Mouse (Mus musculus) skeletal muscle tissue, adult 2 months (tissue): ENCODE results near the gene Cldn13.
"Not testable (repeated sequence)": the region's sequence is repeated elsewhere in the genome, so short reads cannot be mapped to it uniquely, and the experiment has no call there.

ENCODE experiments used
- DNase-seq: peaks from one replicate; pipeline ENCODE4 v3.0.0-alpha.2; 2012; ENCODE audit warnings: low read depth, low spot score

Gene Cldn13

DNA sequence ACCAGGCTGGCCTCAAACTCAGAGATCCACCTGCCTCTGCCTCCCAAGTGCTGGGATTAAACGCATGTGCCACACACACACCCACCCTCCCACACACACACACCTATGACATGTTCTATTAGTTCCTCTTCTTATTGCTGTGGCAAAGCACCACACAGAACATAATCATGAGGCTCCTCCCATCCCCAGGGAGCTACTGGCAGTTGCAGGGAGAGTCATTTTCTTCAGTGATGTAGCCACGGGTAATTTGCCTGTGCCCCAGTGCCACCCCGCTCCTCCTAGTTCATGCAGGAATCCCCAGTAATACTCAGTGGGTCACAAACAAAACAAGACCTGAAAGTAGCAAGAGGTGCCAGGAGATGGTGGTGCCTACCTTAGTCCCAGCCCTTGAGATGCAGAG is 19.3 kb upstream of the Cldn13 start:
- no peak for DNase-seq

GRCm38 (mm10) chr5:134933686-134934085 is 18.4 kb upstream of the Cldn13 start:
- DNase-seq, result not testable (repeated sequence)

DNA sequence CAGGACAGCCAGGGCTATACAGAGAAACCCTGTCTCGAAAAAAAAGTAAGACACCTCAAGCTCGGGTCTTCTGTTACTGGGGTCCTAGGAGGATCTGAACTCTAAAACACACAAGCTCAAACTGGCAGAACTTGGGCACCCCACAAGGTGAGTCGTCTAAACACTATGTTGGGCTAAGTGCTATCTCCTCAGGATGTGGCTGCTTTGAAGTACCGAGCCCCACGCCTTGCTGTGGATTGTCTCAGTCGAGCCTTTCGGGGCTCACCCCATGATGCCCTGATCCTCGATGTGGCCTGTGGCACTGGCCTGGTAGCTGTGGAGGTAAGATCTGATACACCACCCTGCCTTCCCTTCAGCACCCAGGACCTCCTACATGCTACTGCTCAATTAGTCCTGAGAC is 18.0 kb upstream of the Cldn13 start:
- no peak for DNase-seq

DNA sequence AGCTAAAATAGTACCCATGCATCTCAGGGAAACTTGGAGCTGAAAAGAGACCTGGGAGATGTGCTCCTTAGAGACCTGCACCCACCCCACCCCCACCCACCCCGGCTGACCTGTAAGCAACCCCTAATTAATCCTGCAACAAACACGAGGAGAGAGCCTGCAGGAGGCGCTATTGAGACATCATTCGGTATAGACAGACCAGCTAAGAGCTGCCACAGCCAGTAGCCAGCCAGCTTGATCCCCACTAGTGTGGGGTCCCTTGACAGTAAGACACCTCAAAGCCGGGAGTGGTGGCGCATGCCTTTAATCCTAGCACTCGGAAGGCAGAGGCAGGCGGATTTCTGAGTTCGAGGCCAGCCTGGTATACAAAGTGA is 17.6 kb upstream of the Cldn13 start:
- peak; percentile 58 for DNase-seq

- DNase-seq, result peak; percentile 75
Measured at GRCm38 (mm10) chr5:134932179-134932902, 17.0 kb upstream of the Cldn13 start, which contains the start of gene Mettl27. Gene Mettl27 (plus strand): TSS chr5:134932368.

- no peak for DNase-seq
Measured at GRCm38 (mm10) chr5:134929988-134930387, 14.7 kb upstream of the Cldn13 start.

- no peak for DNase-seq
Measured at GRCm38 (mm10) chr5:134926726-134927125, 11.4 kb upstream of the Cldn13 start.

- no peak for DNase-seq
Measured at GRCm38 (mm10) chr5:134923141-134923540, 7.8 kb upstream of the Cldn13 start.

GRCm38 (mm10) chr5:134921106-134921505 is 5.8 kb upstream of the Cldn13 start:
- no peak for DNase-seq

DNA sequence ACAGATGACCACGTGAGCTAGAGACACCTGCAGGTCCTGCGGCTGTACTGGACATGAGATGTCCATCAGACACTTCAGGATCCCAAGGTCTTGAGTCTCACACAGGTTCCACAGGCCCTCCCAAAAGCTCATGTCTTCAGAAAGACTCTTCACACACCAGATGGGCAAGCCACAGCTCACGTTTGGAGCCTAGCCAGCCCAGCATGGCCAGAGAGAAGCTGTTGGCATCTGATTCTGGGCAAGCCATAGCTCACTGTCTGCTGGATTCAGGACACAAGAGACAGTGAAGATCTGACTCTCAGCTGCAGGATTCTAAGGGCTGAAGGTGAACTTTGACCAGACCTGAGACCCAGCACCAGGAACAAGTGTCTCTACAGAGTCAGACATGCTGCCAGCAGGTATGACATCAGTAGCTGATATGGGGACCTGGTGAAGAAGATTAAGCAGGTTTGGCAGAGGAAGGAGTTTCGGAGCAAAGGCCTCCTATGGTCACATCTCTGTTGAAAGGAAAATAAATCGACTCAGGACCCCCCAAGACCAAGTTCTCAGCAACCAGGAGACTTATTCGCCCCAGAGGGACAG is 4.9 kb upstream of the Cldn13 start:
- DNase-seq, result no peak

DNA sequence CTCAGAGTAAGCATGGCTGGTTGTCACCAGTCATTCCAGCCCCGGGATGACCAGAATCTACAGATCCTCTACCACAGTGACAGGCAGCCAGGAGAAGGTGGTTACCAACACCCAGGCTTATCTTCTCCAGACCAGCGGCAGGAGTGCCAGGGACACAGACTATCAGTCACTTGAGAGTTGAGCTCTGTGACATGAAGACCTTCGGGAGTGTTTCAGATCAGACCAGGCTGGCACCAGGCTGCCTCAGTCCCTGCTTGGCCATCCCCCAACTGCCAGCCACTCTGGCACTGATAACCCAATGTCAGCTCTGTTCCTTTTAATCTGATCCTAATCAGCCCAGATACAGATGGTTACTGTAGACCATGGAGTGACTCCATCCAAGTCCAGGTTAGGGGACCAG is 3.8 kb upstream of the Cldn13 start:
- no peak for DNase-seq

DNA sequence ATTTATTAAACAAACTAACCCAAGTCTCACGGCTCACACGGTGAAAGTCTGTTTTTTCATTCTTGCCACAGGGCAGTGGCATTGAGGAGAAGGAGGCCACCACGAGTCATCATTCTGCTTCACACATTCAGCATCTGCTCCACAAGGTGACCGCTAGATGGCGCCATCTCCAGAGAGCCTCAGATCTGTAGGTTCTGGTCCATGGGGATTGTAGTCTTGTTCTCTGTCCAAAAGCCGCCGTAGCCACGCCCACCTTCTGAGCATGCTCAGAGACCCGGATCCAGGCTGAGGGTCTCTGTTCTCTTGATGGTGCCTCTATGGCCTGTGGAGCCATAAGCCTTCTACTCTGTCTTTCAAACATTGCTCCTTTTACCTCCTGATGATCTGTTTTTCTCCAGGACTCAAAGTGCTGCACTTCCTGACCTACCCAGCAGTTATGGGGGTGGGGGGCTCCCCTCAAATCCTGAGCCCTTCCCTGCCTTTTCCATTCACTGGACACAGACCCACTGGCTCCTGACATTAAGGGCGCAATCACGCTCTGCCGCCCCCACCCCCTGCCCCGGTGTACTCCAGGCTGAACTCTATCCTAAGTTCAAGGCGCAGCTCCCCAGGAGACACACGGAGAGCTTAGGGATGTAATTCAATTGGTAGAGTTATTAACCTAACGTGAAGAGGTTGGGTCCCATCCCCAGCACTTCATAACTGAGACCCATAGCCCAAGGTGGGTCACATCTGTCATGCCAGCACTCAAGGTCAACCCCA is 2.9 kb upstream of the Cldn13 start:
- DNase-seq, result no peak

- no peak for DNase-seq
Measured at GRCm38 (mm10) chr5:134914510-134914909, 816 bp downstream of the Cldn13 start.

GRCm38 (mm10) chr5:134913753-134914152 is 1.6 kb downstream of the Cldn13 start:
- no peak for DNase-seq

- no peak for DNase-seq
Measured at GRCm38 (mm10) chr5:134913352-134913751, 2.0 kb downstream of the Cldn13 start.

- no peak for DNase-seq
Measured at GRCm38 (mm10) chr5:134911901-134912300, 3.4 kb downstream of the Cldn13 start.

- DNase-seq, result peak; percentile 80
Measured at GRCm38 (mm10) chr5:134907135-134907534, 8.2 kb downstream of the Cldn13 start.

DNA sequence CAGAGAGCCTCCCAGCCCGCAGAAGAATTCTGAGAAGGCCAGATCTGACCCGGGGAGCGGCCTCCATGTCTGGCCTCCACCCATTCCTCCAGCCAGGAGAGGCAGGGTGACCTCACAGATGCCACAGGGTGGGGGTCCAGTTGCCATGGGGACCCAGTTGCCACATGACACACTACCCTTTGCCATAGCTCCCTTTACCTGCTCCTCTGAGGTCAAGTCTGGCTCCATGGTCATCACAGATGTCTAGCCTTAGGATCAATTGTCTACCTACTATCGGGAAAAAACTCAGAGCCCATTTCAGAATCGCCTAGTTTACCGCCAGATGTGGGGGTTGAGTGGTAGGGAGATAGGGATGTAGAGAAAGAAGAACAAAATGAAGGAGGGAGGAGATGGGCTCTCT is 8.7 kb downstream of the Cldn13 start, which contains the start of gene Tmem270:
Tmem270 (minus strand) TSS at position 101 of the 400 bp plus-strand sequence.
- no peak for DNase-seq

DNA sequence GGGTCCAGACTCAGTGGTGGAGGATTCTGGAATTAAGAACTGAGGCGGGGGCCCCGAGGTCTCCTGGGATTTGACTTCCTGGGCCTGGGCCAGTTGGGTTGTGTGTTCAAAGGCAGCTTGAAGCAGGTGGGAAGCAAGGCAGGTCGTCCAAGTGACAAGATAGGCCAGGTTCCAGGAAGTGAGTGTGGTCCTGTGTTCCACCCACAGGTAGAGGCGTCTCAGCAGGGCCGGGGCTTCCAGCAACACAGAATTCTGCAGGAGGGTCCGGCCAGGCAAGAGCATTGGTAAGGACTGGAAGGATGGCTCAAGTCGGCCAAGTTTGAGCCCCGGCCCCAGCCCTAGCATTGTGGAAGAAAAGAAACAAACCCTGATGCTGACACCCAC is 13.7 kb downstream of the Cldn13 start:
- DNase-seq, result no peak

- no peak for DNase-seq
Measured at GRCm38 (mm10) chr5:134901012-134901643, 14.2 kb downstream of the Cldn13 start.

DNA sequence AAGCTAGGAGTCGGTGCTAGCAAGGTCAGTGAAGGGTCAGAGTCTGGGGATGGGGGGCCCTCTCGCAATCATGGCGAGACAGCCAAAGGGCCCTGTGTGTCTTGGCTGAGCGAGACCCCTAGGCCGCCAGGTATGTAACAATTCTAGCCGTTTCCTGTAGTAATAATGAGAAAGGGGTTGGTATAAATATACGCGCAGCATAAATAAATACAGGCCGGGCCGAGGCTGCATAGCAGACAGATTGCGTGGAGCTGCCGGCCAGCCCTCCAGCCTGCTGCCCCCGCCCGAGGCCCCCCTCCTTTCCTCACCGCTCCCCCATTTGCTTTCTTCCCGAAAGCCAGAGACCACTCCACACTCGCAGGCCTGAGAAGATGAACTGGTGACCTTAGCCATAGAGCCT is 17.7 kb downstream of the Cldn13 start:
- DNase-seq, result no peak

DNA sequence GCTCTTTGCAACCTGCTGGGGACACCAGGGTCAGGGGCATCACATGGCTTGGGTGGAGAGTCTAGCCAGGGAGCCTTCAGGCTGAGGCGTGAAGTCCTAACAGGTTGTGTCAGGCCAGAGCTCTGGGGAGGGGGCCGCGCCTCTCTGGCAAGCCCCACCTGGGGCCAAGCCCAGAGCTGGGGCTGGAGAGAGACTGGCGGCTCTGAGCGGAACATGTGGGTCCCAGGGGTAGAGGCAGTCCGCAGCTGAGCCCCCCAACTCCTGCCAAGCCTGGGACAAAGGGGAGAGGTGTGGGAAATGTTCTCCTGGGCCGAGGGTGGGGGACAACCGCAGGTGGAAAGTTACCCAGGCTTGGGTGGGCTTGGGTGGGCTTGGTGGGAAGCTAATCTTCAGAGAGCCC is 18.4 kb downstream of the Cldn13 start:
- no peak for DNase-seq
